ENCODE assay signal across 8 mouse cellular contexts in genomic region chr3:130708529-130708928, GRCm38 (mm10). TPM values are rescaled to one million over a fixed set of nuclear protein-coding genes. Genes with fewer than 3 reads are reported as not detected.
DNase-seq lines count a peak whose midpoint lies in the region; ATAC-seq lines count a peak whose summit lies in the region.

No protein-coding gene starts in this region.

- no peak for ATAC-seq in kidney, embryonic 16.5 days (ENCODE audit: low FRiP score, low TSS enrichment)
- ATAC-seq in intestine, embryonic 15.5 days: 0 out of 2 replicates have a peak, but pooled peaks have one; percentile 29
- ATAC-seq in megakaryocyte progenitor cell, adult 5-6 weeks (replicated peaks; ENCODE audit: poor library complexity): peak; percentile 37; the same call in 1 of the 2 replicates

- peaks cover 7% of the 10 kb centered on the region; the same call in 1 of the 2 replicates for H3K36me3 ChIP-seq in kidney, embryonic 16.5 days (ENCODE audit: insufficient read depth, low read length)
- H3K36me3 ChIP-seq in embryonic facial prominence, embryonic 10.5 days (replicated peaks): peaks cover 23% of the 10 kb centered on the region
- no peaks in the 10 kb centered on the region for H3K36me3 ChIP-seq in intestine, embryonic 15.5 days

- peak overlapping the region; percentile 80 for H3K27ac ChIP-seq in kidney, embryonic 16.5 days (ENCODE audit: low read length)
- H3K27ac ChIP-seq in embryonic facial prominence, embryonic 10.5 days (replicated peaks): peak overlapping the region; percentile 96
- H3K27ac ChIP-seq in intestine, embryonic 15.5 days: peak overlapping the region; percentile 85

- peak overlapping the region; percentile 83 for H3K4me3 ChIP-seq in kidney, embryonic 16.5 days (ENCODE audit: low read length)
- H3K4me3 ChIP-seq in embryonic facial prominence, embryonic 10.5 days: peak overlapping the region; percentile 92
- peak overlapping the region; percentile 85 for H3K4me3 ChIP-seq in intestine, embryonic 15.5 days (replicated peaks)

- no peaks in the 10 kb centered on the region for H3K9me3 ChIP-seq in kidney, embryonic 16.5 days (ENCODE audit: low read length)
- H3K9me3 ChIP-seq in embryonic facial prominence, embryonic 10.5 days: no peaks in the 10 kb centered on the region
- H3K9me3 ChIP-seq in intestine, embryonic 15.5 days: no peaks in the 10 kb centered on the region

- no peak for DNase-seq in kidney, postnatal 14 days
- no peak for DNase-seq in embryonic facial prominence, embryonic 10.5 days (ENCODE audit: low spot score)
- no peak for DNase-seq in thymus, postnatal 0 days (ENCODE audit: low spot score)
- DNase-seq in urinary bladder, adult 2 months (ENCODE audit: low spot score): no peak
- DNase-seq in thymus, adult 18-20 months: no peak

- H3K4me2 ChIP-seq in kidney, embryonic 16.5 days (replicated peaks; ENCODE audit: low read depth, low read length): peak overlapping the region; percentile 82
- H3K4me2 ChIP-seq in intestine, embryonic 15.5 days (replicated peaks): peak overlapping the region; percentile 75

- WGBS in kidney, embryonic 16.5 days: 1% methylated on average over 5 of the region's 5 CpGs
- WGBS in embryonic facial prominence, embryonic 10.5 days: under 1% methylated on average over 5 of the region's 5 CpGs
- WGBS in intestine, embryonic 15.5 days: under 1% methylated on average over 5 of the region's 5 CpGs

- H3K9ac ChIP-seq in kidney, embryonic 16.5 days (replicated peaks; ENCODE audit: low read length): peak overlapping the region; percentile 92
- H3K9ac ChIP-seq in intestine, embryonic 15.5 days: peak overlapping the region; percentile 84

- H3K27me3 ChIP-seq in kidney, embryonic 16.5 days (ENCODE audit: insufficient read depth, low read length): no peaks in the 10 kb centered on the region
- H3K27me3 ChIP-seq in embryonic facial prominence, embryonic 10.5 days (replicated peaks; ENCODE audit: low read depth, poor library complexity, severe bottlenecking): no peaks in the 10 kb centered on the region
- H3K27me3 ChIP-seq in intestine, embryonic 15.5 days (replicated peaks): no peaks in the 10 kb centered on the region

- H3K4me1 ChIP-seq in kidney, embryonic 16.5 days (ENCODE audit: insufficient read depth, low read length): peaks cover 18% of the 10 kb centered on the region
- peaks cover 21% of the 10 kb centered on the region for H3K4me1 ChIP-seq in embryonic facial prominence, embryonic 10.5 days
- peaks cover 7% of the 10 kb centered on the region for H3K4me1 ChIP-seq in intestine, embryonic 15.5 days (replicated peaks)

RNA-seq across cellular contexts. Expression of gene Ostc, which starts 0.7 kb away (rescaled TPM):
- polyA plus RNA-seq in kidney, embryonic 16.5 days (2015; fragmentation: Nextera tagmentation; extraction: Ambion mirVana): 356 and 387 TPM in 2 replicates
- 314 TPM in 2 replicates for polyA plus RNA-seq in embryonic facial prominence, embryonic 10.5 days (2016; fragmentation: Nextera tagmentation; extraction: Ambion mirVana)
- polyA plus RNA-seq in intestine, embryonic 15.5 days (2015; fragmentation: Nextera tagmentation; extraction: Ambion mirVana): 398 and 412 TPM in 2 replicates
- total RNA-seq in megakaryocyte progenitor cell, adult 5-6 weeks (2015): 371 and 419 TPM in 2 replicates
- total RNA-seq in megakaryocyte progenitor cell, adult 5-6 weeks (2017): 278 and 308 TPM in 2 replicates
- polyA plus RNA-seq in thymus, postnatal 0 days (2015; fragmentation: Nextera tagmentation; extraction: Ambion mirVana): 341 and 352 TPM in 2 replicates
- 89.6 and 103 TPM in 2 replicates for polyA plus RNA-seq in urinary bladder, adult 2 months (2012; rRNA removed)

RNA-seq across cellular contexts. Expression of gene Rpl34, which starts 21.7 kb away (rescaled TPM):
- polyA plus RNA-seq in kidney, embryonic 16.5 days (2015; fragmentation: Nextera tagmentation; extraction: Ambion mirVana): 806 and 861 TPM in 2 replicates
- 961 and 964 TPM in 2 replicates for polyA plus RNA-seq in embryonic facial prominence, embryonic 10.5 days (2016; fragmentation: Nextera tagmentation; extraction: Ambion mirVana)
- 893 and 966 TPM in 2 replicates for polyA plus RNA-seq in intestine, embryonic 15.5 days (2015; fragmentation: Nextera tagmentation; extraction: Ambion mirVana)
- 1,518 and 1,526 TPM in 2 replicates for total RNA-seq in megakaryocyte progenitor cell, adult 5-6 weeks (2015)
- total RNA-seq in megakaryocyte progenitor cell, adult 5-6 weeks (2017): 2,867 and 3,584 TPM in 2 replicates
- 1,349 and 1,390 TPM in 2 replicates for polyA plus RNA-seq in thymus, postnatal 0 days (2015; fragmentation: Nextera tagmentation; extraction: Ambion mirVana)
- 2,153 and 2,445 TPM in 2 replicates for polyA plus RNA-seq in urinary bladder, adult 2 months (2012; rRNA removed)
